Mouse (Mus musculus) left cerebral cortex, adult 18-20 months (tissue): Measurements from ENCODE around the gene Zdhhc9. TPM values are rescaled to one million over a fixed set of nuclear protein-coding genes. Genes with fewer than 3 reads are reported as not detected.

Experiments
- DNase-seq, 2 experiments: peaks; one replicate each; pipeline ENCODE4 v3.0.0; 2021 to 2022; ENCODE audit warnings: low spot score in 2 of 2, mixed read lengths in 1 of 2
- total RNA-seq, 2 experiments: library from RNA; stranded (reverse); gene quantifications; 2 replicates each; pipeline ENCODE4 v1.2.3; 2021

The Zdhhc9 gene
- total RNA-seq, 2 experiments from 2014 or later, result 44.0 to 45.8 TPM

DNA sequence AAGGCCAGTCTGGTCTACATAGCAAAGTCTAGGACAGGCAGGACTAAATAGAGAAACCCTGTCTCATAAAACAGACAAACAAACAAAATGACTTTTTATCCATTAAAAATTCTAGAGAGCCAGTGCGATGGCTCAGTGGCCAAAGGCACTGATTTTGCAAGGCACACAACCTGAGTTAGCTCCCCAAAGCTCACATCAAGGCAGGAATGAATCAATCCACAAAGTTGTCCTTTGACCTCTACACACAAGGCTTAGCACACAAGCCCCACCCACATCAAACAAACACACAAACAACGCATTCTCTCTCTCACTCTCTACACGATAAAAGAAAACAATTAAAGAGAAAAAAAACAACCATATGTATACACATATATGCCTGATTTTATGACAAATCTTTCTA lies 24.0 kb downstream of the Zdhhc9 start:
- DNase-seq, result no peak

DNA sequence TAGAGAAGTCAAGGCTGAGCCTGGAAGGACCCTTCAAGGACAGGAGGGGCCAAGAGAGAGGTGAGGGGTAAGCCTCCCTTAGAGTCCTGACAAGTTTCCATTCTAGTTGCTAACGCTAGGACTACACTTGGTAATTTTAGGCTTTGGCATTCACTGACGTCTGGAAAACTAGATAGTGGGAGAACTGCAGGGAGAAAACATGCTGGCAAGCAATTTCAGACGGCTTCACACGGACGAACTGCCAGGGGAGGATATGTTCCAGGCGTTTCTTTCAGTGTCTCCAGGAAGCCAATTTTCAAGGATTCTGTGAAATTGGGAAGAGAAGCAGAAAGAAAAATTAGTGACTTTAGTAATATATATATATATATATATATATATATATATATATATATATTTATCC lies 26.8 kb downstream of the Zdhhc9 start:
- no peak for DNase-seq

DNA sequence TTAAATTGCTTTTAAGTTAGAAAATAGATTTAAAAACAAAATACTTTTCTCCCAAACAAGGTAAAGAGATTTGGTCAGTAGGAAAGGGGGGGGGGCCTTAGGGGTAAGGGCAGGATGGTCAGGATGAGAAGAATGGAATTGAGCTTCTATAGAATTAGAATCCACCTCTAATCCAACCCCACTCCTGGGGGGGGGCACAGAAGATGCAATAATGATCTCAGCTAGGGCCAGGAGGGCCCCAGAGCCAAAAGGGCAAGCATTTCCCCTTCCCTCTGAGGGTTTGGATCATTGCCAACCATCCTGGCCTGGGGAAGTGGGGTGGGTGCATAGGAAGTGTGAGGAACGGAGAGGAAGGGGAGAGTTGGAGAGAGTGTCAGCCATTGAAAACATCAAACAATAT lies 38.3 kb downstream of the Zdhhc9 start:
- no peak for DNase-seq

DNA sequence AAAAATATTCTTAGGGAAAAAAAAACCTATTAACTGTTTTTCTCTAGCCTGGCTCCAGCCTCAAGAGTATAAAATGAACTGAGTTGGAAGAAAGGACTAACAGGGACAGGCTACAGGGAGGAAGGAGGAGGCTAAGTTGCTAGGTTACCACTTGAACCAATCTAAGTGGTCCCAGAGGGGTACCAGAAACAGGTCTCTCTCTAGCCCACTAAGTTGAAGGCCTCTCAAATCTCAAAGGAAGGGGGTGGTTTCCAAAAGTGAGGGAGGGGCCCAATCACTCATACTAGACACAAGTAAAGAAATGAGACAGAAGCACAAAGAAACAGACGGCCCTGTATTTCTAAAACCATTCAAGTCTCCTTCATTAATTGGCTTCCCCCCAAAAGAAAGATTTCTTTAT lies 38.8 kb downstream of the Zdhhc9 start:
- no peak for DNase-seq

DNA sequence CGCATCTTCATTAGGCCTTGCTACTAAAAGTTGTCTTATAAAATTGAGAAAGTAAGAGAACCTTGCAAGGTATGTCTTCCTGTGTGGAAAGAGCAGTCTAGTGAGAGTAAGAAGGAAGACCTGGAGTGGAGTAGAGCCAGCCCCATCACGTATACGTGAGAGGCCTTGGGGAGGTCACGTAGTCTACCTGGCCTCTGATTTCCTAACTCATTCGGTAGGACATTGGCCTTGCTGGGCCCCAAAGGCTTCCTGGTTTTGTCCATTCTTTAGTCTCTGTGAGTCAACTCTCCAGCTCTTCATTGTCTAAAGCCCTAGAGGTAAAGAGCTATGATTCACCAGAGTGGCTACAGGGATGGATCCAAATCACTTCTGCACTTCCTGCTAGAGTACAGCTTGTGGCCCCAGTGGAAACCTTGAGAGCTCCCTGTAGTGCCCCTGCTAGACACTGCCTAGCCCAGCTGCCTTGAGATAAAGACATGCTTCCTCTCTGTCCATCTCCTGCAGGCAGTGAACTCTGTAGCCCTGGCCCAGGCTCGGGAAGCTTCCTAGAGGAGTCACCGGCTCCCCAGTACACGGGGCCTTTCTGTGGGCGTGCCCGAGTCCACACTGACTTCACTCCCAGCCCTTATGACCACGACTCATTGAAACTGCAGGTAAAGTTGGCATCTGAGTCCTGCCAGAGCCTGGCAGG lies 50.3 kb downstream of the Zdhhc9 start:
- no peak for DNase-seq

DNA sequence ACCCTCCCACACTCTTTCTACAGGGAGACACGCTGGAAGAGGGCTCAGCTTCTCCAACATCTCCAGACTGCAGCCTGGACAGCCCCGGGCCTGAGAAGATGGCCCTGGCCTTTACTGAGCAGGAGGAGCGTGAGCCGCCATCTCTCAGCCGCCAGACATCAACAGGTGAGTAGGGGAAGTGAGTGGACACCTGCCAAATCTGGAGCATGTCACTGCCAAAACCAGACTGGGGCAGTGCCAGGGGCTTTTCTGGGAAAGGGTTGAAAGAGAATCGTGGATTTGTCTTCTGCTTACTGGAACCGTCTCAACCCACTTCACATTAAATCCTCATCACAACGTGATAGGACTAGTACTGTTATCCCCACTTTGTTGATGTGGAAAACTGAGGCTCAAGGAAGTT lies 51.3 kb downstream of the Zdhhc9 start:
- no peak for DNase-seq

DNA sequence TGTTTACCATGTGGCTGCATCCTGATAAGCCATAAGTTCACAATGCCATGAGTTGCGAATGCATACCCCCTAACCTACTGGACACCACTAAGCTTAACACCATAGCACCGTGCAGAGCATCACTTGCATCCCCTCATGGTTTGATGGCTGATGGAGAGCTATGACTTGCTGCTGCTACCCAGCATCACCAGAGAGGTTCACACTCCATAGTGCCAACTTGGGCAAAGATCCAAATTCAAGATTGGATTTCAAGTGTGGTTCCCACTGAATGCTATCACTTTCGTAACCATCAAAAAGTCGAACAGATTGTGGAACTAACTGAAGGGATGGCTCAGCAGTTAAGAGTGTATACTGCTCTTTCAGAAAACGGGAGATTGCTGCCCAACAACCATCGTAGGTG lies 53.2 kb downstream of the Zdhhc9 start:
- DNase-seq, result no peak

DNA sequence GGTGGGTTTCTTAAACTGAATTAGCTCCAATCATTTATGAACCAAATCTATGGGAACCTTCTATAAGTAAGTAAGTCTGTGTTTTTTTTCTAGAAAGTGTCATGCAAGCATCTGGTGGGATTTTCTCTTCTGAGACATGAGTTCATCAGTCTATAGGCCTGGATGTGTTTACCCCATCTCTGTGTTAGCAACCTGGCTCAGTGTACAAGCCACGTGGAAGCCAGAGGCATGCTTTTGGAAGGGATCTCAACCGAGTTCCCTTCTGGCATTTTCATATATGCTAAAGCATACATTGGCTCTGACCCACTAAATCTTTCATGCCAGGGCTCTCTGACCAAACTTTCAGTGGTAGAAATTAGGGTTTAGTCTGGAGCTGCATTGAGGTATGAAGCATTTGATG lies 54.7 kb downstream of the Zdhhc9 start:
- no peak for DNase-seq

DNA sequence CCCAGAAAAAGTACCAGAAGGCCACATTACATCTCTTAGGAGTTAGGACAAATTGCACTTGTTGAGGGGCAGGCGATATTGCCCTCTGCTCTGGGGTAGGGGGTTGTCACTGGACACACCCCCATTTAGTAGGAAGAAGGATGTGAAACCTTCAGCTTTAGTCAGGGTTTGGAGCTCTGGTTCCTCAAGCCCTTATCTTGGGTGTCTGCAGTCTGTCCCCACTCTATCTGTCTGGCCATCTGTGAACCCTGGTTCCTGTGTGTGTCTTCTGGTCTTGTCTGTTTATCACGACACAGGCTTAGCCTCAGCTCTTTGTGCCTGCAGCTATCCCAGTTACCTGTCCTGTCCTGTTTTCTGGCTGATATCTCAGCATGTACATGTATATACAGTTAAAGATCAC lies 55.3 kb downstream of the Zdhhc9 start:
- no peak for DNase-seq

DNA sequence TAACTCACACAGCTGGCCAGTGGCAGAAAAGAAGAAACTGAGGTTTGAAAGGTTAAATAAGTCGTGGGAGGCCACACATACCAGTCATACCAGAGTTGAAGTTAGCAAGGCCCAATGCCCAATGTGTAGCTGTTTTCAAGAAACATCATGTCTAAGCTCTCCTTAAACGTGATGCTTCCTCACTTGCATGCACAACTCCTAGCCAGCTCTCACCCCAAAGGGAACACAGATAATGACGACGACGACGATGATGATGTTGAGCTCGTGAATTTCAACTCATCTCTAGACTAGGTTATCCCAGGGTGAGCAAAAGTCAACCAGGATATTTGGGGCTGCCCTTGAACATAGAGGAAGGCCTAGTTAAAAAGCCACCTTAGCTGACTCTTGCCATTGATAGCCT lies 56.6 kb downstream of the Zdhhc9 start:
- no peak for DNase-seq

DNA sequence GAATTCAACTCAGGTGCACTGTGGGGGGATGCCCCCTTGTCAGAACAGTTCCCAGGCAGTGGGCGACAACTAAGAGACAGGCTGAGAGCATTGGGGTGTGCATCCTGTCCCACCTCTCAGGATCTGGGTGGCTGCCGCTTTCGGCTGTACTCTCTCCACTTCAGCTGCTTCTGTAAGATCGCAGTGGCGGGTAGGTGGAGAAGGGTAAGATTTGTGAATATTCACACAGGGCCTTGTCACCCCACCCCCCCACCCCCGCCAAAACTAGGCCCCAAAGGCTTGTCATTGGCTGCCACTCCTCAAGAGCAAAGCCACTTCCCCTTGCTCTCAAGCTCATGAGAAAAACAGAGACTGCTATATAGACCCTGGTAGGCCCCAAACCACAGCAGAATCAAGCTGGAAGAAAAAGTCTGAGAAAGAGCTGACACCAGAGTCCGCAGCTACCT lies 60.9 kb downstream of the Zdhhc9 start:
- DNase-seq, result no peak

DNA sequence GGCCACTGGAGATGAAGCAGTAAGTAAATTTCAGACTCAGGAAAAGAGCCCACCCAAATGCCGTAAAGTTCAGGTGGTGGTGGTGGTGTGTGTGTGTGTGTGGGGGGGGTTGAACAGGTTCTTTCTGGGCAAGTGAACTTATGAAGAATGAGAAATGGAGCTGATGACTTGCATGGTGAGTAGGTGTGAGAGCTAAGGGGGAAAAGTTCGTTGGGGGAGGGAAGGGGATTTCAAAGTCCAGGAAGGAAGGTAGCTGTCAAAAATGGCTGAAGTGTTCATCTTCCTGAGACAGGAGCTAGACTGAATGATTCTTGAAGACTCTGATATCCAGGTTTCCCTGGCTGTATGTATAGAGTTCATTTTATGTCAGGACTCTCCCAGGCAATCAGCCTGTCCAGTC lies 61.5 kb downstream of the Zdhhc9 start:
- DNase-seq, result no peak

DNA sequence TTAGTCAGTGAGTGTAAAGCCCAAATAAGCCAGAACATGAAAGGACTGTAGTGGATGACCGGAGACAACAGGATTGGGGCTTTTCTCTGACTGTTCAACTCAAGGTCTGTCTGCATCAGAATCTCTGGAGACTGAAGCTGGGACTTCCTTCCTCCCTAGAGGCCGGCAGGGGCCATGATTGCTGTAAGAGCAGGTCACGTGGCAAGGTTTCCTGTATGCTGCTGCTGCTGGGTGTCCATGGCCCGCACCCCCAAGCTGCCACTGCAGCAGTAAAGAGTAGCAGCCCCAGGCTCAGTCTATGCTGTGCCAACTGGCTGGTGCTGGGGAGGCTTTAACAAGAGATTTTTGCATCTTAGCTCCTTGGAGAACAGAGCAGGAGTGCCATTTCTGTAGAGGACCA lies 62.4 kb downstream of the Zdhhc9 start, which contains the start of gene Sash3:
Gene Sash3, plus strand, starts transcription at position 175 of the 400 bp plus-strand sequence.
- no peak for DNase-seq

DNA sequence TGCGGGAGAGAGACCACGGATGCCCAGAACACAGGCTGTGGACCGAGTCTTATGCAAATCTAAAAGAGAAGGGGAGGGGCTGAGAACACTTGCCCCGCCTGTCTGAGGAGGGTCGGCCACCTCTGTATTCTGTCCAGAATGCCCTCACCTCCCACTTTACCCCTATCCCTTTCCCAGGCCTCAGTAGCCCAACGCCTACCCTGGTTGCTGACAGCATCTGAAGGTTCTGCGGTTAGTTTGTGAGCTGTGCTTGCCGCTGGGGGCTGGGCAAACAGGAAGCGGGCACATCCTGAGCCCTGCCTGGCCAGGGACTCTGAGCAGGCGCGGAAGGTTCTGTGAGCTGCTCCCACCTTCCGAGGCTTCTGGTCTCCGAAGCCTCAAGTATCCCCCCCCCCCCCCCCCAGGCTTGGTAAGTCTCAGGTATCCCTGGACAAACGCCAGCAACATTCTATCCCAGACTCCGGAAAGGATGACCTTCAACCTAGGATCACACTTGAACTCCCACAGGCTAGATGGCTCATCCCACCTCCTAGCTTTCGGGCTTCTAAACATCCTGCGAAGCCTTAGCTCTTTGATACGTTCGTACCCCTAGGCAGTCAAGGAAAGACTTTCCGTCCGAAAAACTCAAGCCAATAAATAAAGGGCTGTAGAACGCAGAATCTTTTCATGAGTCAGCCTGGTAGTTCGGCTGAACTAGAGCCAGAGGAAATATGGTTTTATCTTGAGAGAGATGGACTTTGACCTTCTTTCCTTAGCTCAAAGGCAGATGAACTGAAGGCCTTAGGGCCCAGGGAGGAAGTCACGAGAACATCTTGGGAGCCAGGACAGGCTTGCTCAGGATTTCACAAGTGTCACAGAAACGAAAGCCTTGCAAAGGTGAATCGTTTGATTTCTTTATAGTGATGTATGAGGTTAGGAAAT lies 65.0 kb downstream of the Zdhhc9 start:
- no peak for DNase-seq

DNA sequence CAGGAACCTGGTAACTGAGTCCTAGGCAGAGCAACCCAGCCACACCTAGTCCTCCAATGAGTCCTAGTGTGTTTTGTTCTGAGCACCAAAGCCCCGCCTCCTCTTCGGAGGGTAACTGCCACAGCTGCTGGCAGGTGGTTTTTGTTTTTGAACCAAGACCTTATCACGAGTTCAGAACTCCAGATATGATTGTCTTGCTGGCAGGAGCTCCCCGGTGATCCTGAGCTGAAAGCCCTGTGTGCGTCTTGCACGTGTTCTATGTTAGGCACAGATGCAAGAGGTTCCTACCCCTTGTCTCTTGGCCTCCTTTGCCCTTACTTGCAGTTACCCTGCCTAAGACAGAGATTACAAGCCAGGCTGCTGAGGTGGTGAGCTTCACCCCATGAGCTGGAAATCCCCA lies 67.2 kb downstream of the Zdhhc9 start:
- DNase-seq, result no peak

DNA sequence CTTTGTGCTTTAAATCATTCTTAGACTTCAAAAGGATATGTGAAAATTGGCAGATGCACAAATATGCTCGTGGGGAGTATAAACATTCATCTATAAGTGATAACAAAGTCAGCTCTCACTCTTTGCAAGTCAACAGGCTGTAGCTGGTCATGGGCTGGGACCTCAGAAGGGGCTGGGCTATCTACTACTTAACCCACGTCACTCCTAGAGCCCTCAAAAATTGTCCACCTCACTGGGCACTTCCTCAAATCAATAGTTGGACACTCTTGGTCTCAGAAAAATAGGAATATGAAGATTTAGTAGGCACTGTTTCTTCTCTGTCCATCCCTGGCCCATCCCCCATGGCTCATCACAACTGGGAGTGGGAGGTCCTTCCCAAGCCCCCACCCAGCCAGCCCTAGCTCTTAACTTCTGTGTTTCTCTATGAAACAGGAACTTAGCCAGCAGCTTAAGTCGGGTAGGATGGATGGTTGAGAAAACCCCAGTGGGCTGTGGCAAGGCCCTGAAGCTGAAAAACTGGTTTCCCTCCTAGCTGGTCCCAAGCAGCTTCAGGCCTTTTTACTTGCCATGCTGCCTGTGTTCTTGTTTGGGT lies 68.3 kb downstream of the Zdhhc9 start:
- DNase-seq, result no peak

DNA sequence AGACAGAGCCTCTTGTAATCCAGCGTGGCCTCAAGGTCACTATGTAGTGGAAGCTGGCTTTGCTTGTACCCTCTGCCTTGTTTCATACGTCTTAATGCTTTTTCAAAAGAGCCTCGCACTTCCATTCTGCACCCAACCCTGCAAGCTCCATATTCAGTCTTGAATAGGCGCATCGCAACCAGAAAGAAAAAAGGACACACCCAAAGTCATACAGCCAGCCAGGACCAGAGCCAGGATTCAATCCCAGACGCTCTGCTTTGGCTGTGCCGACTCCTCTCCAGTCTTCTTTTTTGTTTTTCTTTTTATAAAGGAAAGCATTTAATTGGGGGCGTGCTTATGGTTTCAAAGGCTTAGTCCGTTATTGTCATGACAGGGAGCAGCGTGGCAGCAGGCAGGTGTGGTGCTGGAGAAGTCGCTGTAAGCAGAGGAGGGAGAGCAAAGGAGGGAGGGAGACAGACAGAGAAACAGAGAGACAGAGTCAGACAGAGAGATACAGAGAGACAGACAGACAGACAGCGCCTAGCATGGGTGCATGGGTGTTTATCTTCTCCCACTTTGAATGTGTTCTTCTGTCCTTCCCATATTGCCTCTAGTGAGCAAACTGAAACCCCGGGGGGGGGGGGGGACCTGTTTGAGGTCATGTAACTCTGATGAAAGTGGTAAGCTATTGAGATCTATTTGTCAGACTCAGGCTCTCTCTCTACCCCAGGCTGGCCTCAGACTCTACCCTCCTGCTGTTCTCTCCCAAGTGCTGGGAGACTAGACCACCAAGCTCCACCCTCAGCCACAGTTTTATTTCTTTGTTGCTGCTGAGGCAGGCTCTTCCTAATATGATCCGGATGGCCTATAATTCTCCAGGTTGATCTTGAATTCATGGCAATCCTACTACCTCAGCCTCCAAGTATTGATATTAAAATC lies 69.1 kb downstream of the Zdhhc9 start:
- DNase-seq, result no peak

DNA sequence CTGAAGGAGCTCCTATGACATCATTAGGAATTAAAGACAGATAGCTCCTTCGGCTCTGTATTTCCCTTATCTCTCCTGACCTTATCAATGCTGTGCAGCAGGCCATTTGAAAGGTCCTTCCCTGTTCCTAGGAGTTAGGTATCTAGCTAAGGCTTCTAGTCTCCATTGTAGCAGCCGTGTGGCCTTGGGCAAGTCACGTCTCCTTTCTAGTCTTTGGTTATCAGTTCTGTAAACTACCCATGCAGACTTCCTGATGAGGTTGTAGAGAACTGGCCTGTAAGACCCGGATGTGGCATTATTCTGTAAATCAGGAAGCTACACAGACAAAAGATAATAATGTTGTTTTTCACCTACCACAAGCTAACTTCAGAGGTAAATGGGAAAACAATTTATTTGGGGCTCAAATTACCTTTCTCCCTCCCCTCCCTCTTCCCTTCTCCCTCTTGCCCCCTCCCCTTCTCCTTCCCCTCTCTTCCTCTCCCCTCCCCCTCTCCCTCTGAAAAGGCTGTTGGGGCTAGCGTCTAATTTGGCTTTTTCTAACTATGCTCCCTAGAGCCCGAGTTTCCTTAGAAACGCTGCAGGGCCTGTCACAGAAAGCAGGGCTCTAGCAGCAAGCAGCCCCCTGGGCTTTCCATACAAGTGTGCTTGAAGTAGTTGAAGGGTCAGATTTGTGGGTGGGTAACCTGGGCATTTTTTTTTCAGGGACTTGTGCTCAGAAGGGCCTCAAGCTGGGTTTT lies 70.0 kb downstream of the Zdhhc9 start:
- no peak for DNase-seq

DNA sequence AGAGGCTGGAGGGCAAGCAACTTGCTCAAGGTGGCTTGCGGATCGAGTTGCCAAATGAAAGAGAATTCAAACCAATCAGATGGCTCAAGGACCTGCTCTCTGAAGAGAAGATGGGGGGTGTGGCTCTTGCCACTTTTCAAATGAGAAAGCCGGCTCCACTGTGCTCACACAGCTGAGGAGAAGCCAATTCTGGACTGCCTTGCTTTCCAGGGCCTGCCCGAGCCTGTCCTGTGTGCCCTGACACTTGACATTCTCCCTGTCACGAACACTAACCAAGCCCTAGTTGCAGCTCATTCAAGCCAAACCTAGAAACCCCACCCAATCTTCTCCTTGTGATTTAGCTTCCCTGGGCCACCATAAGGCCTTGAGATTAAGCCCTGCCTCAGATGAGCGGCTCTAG lies 70.7 kb downstream of the Zdhhc9 start:
- no peak for DNase-seq

DNA sequence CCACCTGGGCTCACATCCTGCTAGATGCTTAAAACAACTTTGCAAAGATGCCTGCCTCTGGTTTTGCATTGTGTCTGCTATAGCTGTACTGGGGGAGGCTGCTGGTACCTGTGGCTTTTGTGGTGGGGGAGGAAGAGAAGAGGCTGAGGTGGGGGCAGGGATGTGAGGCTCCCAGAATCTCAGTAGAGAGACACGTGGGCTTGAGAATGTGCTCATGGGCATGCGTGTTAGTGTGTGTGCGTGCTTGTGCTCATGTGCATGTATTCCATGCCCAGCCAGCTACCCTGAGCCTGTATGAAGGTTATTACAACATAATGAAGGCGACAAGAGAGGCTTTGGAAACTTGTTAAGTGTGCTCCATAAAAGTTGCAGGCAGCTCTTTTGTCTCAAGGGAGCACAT lies 71.7 kb downstream of the Zdhhc9 start:
- DNase-seq, result no peak
